Mouse (Mus musculus): ENCODE results near the gene Sh3bp4.

DNA sequence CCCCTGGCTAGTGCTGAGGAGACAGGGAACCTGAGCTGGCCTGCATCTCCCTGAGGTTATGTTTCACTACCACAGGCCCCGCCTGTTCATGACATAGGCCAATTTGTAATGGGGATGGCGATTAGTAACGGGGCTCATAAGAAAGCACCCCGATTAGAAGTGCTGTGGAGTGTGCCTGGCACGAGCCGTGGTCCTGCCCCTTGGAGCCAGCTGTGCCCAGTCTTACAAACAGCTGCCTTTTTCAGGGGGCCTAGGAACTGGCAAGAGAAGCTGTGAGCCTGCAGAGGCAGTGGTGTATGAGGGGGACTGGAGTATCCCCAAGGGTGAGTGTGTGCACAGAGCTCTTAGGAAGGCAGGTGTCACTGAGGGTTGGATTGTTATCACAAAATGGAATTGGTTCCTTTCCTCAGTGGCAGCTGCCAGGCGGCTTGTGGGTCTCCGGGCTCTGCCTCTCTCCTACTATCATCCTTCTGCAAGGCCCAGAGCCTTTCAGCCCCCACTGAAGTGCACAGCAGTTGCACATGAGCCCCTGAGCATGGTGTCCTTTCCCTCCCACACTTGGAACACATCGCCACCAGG, 16.4 kb downstream of the Sh3bp4 start:
- TF ChIP-seq CTCF (IDR thresholded peaks at IDR 0.05; ENCODE audit: low read depth) (no peak), EP300 (optimal IDR thresholded peaks at IDR 0.05) (no peak)

Measured in stomach, postnatal 0 days (tissue).